Mouse (Mus musculus): ENCODE measurements around the gene Gm17364.
"Not testable (repeated sequence)": the region's sequence is repeated elsewhere in the genome, so short reads cannot be mapped to it uniquely, and the experiment has no call there.

Gm17364 gene

GRCm38 (mm10) chr13:41251232-41251631, 22.5 kb downstream of the Gm17364 start:
- DNase-seq, result not testable (repeated sequence)

GRCm38 (mm10) chr13:41250318-41250981, 23.3 kb downstream of the Gm17364 start:
- DNase-seq, result no peak

- peak; percentile 97 for DNase-seq
Measured at GRCm38 (mm10) chr13:41249538-41250317, 24.0 kb downstream of the Gm17364 start, which contains the start of gene Smim13. Gene Smim13, plus strand, starts transcription at chr13:41249844.

GRCm38 (mm10) chr13:41248751-41249520, 24.8 kb downstream of the Gm17364 start:
- peak; percentile 46 for DNase-seq

- no peak for DNase-seq
Measured at GRCm38 (mm10) chr13:41244306-41244830, 29.4 kb downstream of the Gm17364 start.

GRCm38 (mm10) chr13:41241557-41241956, 32.2 kb downstream of the Gm17364 start:
- DNase-seq, result no peak

GRCm38 (mm10) chr13:41238805-41239130, 35.0 kb downstream of the Gm17364 start:
- DNase-seq, result peak; percentile 33

GRCm38 (mm10) chr13:41238035-41238804, 35.6 kb downstream of the Gm17364 start:
- no peak for DNase-seq

GRCm38 (mm10) chr13:41235845-41236741, 37.7 kb downstream of the Gm17364 start:
- DNase-seq, result no peak

GRCm38 (mm10) chr13:41235181-41235580, 38.6 kb downstream of the Gm17364 start:
- no peak for DNase-seq

- DNase-seq, result no peak
Measured at GRCm38 (mm10) chr13:41233241-41233640, 40.5 kb downstream of the Gm17364 start.

- DNase-seq, result no peak
Measured at GRCm38 (mm10) chr13:41232209-41232608, 41.6 kb downstream of the Gm17364 start.

- DNase-seq, result peak; percentile 35
Measured at GRCm38 (mm10) chr13:41231389-41231983, 42.3 kb downstream of the Gm17364 start.

GRCm38 (mm10) chr13:41230256-41230655, 43.5 kb downstream of the Gm17364 start:
- no peak for DNase-seq

- no peak for DNase-seq
Measured at GRCm38 (mm10) chr13:41228060-41228459, 45.7 kb downstream of the Gm17364 start.

- no peak for DNase-seq
Measured at GRCm38 (mm10) chr13:41226513-41226912, 47.3 kb downstream of the Gm17364 start.

Data from lung, postnatal 10 days (tissue).